Mouse (Mus musculus) ES-CJ7 (cell line): ENCODE results near the gene Dyrk1a.
"Not testable (repeated sequence)": the region's sequence is repeated elsewhere in the genome, so short reads cannot be mapped to it uniquely, and the experiment has no call there.

Experiments
- DNase-seq: peaks from one replicate; pipeline ENCODE4 v3.0.0; 2011; ENCODE audit warnings: low read depth, low spot score

Dyrk1a gene

DNA sequence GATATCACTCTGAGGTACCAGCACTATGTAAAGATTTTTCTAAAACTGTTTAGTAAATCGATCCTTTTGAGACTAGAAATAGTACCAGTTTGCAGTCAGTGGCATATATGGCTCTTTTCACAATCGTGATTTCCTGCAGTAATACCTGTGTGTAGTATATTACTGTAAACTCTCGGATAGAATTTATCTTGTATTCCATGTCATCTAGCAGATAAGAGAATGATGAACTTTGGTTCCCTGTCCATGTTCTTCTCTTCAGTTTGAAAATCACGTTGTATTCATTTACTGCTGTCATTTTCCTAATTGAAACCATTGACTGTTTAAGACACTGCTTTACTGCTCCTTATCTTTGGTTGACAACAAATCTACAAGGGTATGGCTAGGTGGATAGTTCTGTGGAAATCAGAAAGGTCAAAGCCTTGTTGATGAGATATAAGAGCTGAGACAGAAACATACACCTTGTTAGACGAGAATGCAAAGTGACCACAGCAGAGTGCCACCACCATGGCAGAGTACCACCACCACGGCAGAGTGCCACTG, 62.7 kb downstream of the Dyrk1a start:
- no peak for DNase-seq

DNA sequence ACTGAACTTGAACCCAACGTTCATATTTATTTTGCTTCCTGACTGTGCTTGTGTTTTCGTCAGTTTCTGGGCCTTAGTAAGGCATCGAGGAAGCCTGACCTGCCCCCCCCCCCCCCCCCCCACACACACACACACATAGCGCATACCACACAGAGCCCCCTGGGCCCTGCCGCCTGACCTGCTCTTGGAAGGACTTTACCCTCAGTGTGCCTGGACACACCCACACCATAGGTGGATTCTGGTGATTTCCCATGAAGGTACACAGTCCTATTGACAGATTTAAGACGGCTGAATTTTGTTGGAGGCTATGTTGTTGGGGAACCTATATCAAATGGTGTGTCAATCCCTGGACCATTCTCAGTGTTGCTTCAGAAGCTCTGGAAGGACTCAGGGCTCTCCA, 63.2 kb downstream of the Dyrk1a start:
- DNase-seq = no peak

DNA sequence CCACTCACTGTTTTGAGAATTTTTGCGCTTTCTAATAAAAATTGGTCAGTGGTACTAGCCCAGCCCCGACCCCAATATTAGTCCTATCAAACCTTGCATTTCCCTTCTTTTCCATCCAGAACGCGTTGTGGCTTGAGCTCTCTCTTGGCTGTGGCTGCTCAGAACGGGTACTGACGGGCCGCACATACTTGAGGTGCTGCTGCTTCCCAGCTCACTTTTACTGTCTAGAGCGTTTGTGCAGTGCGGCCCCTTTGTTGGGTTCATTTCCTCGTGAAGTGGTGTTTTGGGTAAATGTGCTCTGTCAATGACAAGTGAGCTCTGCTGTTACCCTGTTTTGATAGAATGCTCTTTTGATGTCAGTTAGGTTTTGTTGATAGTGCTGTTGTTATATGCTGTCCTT, 67.6 kb downstream of the Dyrk1a start:
- DNase-seq = no peak

DNA sequence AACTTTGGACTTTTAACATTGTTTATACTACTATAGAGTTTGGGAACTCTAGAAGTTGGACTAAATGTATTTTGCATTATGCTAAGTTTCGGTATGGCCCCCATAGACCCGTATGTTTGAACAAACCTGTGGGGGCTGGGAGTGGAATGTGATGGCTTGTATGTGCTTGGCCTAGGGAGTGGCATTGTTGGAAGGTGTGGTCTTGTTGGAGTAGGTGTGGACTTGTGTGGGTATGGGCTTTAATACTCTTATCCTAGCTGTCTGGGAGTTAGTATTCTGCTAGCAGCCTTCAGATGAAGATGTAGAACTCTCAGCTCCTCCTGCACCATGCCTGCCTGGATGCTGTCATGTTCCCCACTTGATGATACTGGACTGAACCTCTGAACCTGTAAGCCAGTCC, 72.0 kb downstream of the Dyrk1a start:
- no peak for DNase-seq

DNA sequence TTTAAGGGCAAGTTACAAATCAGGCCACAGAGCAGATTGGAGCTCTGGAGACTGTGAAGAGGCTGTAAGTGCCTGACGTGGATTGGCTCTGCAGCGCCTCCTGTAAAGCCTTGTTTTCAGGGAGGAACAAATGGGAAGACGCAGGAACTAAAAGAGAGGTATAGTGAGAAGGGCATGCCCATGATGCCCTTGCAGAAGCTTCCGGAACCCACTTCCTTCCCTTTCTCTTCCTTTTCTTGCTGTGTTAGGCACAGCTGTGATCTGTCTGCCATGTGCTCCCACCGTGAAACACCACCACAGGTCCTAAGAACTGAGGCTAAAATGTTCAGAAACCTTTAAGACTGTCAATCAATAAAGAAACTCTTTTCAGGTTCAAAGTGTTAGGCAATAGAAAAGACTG, 77.3 kb downstream of the Dyrk1a start:
- DNase-seq = no peak

DNA sequence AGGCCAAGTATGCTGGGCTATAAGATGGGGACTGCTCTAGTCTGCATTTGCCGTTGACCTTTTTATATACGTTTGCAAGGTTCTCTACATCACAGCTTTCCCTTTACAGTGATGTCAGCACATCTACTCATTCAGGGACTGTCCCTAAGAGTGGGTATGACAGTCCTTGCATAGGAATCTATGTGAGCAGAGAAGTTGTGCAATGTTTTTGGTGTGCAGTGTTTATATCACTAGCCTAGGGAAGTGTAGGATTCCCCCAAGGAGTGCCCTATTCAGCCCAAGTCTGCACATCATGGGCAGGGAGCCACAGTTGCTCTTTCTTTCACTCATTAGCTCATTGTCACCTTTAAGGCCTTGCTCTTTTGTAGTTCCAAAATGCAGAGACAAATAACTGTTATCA, 78.1 kb downstream of the Dyrk1a start:
- DNase-seq = no peak

DNA sequence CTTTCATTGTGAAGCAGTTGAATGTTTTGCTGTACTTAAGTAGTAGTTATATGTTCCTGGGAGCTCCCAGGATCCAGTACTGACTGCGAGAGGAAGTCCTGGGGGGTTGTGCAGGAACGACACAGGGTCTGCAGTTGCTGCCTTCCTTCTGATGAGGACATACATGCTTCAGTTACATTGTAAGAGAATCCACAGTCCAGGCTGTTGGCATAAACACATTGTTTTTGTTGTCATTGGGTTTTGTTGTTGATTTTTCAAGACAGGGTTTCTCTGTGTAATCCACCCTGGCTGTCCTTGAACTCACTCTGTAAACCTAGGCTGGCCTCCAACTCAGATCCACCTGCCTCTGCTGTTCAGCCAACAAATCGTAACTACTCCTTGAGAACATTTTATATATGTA, 80.1 kb downstream of the Dyrk1a start:
- no peak for DNase-seq

DNA sequence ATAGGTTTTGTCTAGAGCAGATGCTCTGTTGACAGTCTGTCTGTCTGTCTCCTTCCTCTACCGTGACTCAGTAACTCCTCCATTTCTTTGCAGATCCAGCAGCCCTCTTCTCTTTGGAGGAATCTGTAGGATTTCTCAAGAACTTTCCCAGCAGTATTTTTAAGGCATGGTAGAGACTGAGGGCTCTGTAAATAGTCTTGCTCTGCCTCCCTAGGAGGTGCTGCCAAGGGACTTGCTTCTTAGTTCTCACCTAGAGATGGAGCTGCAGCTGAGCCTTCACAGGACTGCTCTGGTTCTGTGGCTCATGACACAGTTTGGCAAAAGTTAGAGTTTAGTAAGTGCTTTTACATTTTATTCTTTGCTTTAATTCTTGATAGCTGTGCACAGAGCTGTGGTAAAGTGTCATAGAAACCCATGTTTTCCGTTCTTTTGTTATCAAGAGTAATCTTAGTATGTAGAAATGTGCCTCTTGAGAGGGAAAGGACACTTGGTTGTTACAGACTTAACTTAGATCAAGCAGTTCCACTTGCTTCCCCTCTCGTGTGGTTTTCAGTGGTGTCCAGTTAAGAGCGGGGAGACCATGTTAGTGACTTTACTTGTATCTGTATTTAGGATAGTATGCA, 82.4 kb downstream of the Dyrk1a start:
- no peak for DNase-seq

DNA sequence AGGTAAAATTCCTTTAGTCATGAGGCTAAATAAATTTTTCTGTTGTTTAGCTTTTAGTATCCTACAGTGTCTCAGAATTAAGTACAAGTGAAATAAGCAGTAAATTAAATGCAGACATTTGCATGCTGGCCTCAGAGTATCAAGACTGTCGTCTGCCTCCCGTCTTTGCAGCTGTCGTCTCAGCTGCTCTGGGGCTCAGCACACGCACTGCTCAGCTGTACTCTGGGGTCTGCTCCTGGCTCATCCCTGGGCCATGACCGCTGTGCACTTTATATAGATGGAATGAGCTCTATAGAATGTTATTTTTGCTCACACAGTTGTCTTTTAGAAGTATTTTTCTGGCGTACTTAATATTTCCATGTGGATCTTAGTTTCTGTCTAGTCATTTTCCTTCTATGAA, 85.3 kb downstream of the Dyrk1a start:
- DNase-seq = no peak

DNA sequence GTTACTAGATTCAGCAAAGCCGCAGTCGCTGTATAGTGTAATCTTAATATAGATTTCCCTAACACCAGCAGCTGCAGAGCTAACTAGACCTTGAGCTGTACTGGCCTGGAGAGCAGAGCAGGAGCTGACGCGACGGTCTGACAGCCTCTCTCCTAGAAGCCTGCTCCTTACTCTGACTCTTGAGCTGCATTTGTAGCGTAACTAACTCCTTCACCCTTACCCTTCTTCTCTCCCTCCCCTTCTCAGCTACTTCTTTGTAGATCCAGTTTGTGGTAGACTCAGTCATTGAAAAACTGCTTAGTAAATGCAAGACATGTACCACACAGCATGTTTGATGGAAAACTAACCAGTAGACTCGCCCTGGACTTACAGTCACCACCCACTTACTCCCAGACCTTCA, 87.1 kb downstream of the Dyrk1a start:
- no peak for DNase-seq

DNA sequence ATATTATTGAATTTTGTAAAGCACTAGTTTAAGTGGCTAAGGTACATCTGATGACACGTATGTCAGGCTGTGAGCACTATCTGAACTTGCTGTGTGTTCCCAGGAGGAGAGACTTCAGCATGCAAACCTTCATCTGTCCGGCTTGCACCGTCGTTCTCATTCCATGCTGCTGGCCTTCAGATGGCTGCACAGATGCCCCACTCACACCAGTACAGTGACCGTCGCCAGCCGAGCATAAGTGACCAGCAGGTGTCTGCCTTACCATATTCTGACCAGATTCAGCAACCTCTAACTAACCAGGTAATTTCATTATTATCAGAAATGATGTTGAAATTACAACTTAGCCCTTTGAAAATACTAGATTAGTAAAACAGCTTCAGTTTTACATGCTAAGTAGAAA, 89.6 kb downstream of the Dyrk1a start:
- no peak for DNase-seq

DNA sequence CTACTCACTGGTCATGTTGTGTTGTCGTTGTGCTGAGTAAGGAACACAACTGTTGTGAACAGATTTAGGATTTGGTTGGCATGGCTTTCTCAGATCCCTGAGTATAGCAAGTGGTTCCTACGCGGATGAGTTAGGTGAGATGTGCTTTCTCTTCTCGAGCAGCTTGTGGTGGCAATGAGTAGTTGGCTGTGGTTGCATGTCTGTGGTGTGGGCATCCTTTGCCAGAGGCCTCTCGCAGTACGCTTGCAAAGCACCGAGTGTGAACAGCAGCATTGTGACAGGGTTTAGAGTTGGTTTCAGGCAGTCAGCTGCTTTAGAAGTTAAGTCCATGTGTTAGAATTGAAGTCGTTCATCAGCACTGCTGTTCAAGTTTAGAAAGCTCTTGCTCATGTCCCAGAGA, 90.4 kb downstream of the Dyrk1a start:
- DNase-seq = no peak

DNA sequence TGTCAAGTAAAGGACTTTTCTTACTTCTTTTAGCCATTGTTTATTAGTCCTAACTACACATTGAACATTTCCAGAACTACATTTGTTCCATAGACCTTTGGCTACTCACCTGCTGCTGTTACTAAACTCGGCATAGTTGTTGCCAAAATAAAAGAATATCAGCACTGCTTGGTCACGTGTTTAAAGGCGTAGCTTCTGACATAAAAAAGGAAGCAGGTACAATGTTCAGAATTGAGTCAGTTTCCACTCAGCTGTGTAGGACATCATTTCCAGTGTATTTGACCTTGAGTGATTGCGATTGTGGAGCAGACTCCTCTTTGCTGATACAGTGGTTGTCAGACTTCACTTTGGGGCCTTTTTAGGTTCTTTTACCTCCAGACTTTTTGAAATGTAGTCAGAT, 97.7 kb downstream of the Dyrk1a start:
- no peak for DNase-seq

DNA sequence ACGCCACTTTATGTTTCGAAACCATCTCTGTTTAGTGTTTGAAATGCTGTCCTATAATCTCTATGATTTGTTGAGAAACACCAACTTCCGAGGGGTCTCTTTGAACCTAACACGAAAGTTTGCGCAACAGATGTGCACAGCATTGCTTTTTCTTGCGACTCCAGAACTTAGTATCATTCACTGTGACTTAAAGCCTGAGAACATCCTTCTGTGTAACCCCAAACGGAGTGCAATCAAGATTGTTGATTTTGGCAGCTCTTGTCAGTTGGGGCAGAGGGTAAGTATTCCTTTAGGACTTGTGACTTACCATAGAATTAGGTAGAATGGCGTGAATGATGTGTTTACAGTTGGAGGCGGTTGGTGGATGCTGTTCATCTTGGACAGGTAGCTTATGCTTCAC, 101.5 kb downstream of the Dyrk1a start:
- DNase-seq = no peak

DNA sequence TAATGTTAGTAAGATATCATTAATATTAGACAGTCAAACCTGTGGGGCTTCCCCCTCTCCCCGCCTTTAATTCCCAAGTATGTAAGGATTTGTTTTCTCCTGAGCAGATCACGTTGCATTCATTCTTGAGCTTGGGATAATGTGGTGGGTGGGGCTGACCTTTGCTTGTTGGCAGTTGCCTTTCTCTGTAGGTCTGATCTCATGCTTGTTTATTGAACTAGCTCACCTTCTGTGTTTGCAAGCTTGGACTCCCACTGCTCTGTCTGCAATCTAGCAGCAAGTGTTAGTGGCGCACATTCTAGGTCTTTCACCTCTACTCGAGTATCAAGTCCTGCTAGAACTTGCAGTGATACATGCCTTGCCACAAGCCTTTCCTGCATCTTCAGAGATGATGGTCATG, 111.1 kb downstream of the Dyrk1a start:
- DNase-seq = no peak

DNA sequence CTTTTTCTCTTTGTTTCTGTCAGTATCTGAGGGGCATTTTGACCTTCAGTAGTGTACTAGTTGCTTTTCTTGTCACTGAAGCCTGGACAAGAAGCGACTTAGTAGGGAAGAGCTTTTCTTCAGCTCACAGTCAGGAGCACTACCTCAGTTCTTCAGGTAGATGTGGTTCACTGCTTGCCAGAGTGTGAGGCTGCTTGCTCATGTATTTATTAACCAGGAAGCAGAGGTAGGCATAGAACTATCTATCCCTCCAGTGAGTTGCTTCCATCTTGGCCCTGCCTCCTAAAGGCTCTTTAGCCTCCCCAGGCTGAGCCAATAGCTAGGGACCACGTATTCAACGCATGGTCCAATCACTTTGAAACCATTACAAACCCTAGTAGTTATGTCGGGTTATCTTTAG, 112.0 kb downstream of the Dyrk1a start:
- DNase-seq = no peak

DNA sequence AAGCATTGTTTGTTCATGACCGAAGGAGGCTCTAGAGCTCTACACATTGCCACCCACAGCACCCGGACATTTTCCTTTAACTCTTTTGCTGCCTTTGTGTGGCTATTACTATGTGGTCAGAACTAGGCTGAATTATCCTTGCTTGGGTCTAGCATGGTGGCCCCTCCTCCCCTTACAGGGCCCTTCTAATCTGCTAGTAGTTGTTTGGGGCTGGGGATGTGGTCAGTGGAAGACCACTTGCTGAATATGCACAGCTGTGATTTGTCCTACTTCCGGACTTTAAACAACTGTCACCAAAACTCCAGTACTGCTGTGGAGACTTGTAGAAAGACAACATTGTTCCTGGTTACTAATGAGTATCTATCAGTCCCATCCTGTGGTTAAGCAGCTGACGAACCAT, 114.2 kb downstream of the Dyrk1a start:
- DNase-seq = no peak

DNA sequence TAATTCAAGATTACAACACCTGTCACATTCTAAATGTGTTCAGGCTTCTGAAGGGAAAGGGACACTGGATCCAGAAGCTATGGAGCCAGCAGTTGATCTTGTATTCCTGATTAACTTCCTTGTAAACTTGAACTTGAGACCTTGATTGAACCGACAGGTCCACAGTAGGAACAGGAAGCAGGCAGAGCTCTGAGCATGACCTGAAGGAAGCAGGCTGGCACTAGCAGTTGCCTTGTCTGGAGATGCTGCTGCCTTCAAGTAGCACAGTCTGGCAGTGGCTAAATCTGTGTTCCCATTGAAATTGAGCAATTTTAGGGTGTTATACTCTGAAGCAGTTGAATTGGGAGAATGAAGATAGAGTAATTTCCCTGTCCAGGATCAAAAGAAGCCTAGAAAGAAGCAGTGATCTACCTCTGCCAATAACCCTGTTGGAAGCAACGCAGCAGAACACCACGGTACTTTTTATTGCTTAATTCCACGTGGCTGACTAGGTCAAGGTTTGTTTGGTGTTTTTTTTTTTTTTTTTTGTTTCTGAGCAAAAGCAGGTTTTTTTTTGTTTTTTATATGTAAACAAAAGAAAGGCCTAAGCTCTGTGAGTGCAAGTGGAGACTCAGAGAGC, 124.0 kb downstream of the Dyrk1a start:
- no peak for DNase-seq

DNA sequence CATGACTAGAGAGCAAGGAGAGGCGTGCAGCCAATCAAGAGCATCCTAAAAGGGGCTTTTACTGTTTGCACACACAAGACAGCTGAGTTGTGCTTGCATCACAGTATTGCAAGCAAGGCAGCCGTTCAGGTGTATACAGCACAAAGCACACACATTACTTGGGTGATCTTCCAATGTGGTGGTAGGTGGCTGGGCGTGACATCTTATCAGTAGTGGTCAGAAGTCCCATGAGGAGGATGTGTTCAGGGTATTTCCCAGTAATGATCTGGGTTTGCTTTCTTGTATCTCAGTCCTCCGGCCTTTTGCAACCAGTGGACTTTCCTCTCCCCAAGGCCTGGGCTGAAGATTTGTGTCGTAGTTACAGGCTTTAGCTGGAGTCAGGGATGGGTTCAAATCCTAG, 127.7 kb downstream of the Dyrk1a start:
- no peak for DNase-seq

DNA sequence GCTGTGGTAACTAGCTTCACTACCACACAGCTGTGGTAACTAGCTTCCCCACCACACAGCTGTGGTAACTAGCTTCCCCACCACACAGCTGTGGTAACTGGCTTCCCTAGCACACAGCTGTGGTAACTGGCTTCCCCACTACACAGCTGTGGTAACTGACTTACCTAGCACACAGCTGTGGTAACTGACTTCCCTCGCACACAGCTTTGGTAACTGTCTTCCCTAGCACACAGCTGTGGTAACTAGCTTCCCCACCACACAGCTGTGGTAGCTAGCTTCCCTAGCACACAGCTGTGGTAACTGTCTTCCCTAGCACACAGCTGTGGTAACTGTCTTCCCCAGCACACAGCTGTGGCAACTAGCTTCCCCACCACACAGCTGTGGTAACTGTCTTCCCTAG, 128.4 kb downstream of the Dyrk1a start:
- DNase-seq = not testable (repeated sequence)

DNA sequence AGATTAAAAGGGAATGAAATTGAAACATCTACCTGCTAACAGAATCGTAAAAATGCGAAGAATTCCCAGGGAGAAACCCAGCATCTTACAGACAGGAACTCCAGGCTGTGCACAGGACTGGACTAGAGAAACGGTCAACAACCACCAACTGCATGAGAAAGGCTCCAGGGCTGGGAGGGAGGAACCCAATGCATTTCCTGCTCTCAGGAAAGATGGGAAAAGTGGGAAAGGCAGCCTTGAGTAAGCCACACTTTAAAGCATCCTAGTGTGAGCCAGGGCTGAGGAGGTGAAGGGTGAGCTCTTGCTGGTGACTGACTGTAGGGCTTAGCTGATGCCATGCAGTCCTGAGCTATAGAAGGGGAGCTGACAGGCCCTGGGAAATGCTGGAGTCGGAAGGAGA, 131.3 kb downstream of the Dyrk1a start:
- peak; percentile 28 for DNase-seq

DNA sequence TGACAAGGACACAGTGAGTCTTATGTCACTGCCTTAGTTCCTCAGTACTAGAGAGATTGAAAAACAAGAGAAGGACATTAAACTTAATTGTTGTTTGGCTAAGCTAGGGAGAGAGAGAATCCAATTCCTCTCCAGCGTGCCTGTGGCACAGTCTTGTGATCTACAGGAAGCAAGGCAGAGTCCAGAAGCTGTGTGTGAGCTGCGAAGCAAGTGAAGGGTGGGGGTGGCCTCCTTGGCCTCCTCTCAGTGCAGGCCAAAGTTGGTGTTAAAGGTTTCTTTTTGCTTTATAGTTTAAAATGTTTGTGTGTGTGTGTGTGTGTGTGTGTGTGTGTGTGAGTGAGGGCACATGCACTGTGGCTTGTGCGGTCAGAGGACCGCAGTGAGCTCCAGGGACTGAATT, 132.2 kb downstream of the Dyrk1a start:
- DNase-seq = no peak

DNA sequence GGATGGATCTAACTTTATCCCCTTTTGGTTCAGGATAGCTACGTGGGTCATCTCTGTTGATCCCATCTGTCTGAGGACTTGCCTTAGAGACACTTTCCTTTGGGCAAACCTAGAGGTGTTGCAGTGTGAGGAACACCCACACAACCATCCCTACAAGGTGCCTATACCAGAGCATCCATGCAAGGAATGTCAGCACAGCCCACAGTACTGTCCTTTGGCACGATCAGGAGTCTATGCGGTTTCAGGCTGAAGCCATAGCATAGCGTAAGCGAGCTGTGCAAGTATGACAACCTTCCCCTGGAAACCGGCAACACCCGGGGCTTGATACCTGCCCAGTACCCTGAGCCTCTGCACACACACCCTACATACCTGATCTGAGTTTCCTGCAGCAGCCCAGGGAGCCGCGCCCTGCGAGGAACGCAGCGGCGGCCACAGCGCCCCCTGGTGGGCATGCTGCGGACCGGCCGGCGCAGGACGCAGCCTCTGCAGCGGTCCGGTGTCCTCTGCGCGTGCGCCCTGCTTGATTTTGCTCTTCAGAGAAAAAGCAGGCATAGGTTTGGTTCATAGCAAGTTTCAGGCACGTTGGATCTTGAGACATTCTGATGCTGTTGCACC, 143.8 kb downstream of the Dyrk1a start:
- peak; percentile 85 for DNase-seq
